Mouse (Mus musculus) ES-E14 (cell line): ENCODE data around the gene Agap1.

Source experiments
- CHD2 ChIP-seq: IDR thresholded peaks from 2 replicates; pipeline ENCODE4 v1.6.1; 2014; ENCODE audit warnings: mild to moderate bottlenecking, low read depth, low read length, inconsistent platforms
- HCFC1 ChIP-seq: IDR thresholded peaks from 2 replicates; pipeline ENCODE4 v1.6.1; 2012; ENCODE audit warnings: low read length, inconsistent platforms, borderline replicate concordance; ENCODE audit not compliant: insufficient read depth
- MAFK ChIP-seq: IDR thresholded peaks from 2 replicates; pipeline ENCODE4 v1.6.1; 2014; ENCODE audit warnings: mild to moderate bottlenecking, low read depth, low read length, inconsistent platforms; ENCODE audit not compliant: insufficient read depth
- ZC3H11A ChIP-seq: IDR thresholded peaks from 2 replicates; pipeline ENCODE4 v1.6.1; 2012; ENCODE audit warnings: low read depth, mild to moderate bottlenecking, inconsistent platforms, low read length, borderline replicate concordance
- ZNF384 ChIP-seq: IDR thresholded peaks from 2 replicates; pipeline ENCODE4 v1.6.1; 2012; ENCODE audit warnings: low read depth, low read length, inconsistent platforms

DNA sequence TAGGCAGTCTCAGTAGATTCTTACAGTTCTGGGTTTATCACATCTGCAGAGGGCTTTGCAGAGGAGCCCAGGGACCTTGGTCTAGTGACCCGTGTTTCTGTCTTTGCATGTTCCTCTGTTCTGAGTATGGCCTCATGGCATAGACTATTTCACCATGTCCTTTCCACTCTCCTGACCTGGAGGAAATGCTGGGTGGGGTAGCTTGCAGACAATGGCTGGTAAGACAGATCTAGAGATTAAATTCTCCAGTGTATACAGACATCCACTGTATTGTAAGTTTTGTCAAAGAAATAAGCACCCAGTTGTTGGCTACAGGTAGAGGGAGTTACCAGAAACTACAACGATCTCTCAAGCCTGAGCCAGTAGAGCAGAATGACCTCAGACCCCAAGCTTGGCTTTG, 141.6 kb downstream of the Agap1 start:
- TF ChIP-seq HCFC1 (no peak), CHD2 (no peak), ZNF384 (no peak), MAFK (no peak), ZC3H11A (no peak)
